Mouse (Mus musculus): Measurements from ENCODE around the gene Lrfn5.

DNA sequence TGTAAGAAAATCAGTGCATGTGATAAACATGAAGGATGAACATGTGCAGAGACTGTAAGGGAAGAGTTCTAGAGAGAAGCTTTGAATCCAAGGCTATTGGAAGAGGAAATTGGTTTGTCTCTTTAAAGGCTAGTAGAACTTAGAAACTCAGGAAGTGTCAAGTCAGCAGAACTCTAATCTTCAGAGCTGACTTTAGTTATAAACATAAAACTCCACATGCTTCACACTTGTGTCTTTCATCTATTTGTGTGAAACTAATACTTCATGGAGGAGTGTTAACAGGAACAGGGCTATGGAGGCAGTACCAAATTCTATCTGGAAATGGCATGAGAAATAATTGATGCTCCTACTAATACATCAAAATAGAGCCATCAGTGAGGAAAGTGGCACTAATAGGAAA, 101.6 kb downstream of the Lrfn5 start:
- TF ChIP-seq CTCF (IDR thresholded peaks at IDR 0.05; ENCODE audit: low read depth, low read length) (no peak), POLR2A (IDR thresholded peaks at IDR 0.05; ENCODE audit: insufficient read depth, low read length) (no peak), EP300 (IDR thresholded peaks at IDR 0.05; ENCODE audit: insufficient read depth, low read depth, low read length) (no peak)

All from ES-Bruce4 (cell line).